Mouse (Mus musculus): ENCODE data around the gene Stra6l.

Stra6l gene

GRCm38 (mm10) chr4:45917091-45917490, 68.6 kb downstream of the Stra6l start:
- CTCF ChIA-PET, result no interaction called here

GRCm38 (mm10) chr4:45921663-45922435, 73.4 kb downstream of the Stra6l start:
- CTCF ChIA-PET, result no interaction called here

- CTCF ChIA-PET, result no interaction called here
These were observed 75.5 kb downstream of the Stra6l start for GRCm38 (mm10) chr4:45924011-45924410.

GRCm38 (mm10) chr4:45928561-45928960, 80.1 kb downstream of the Stra6l start:
- CTCF ChIA-PET, result no interaction called here
